Mouse (Mus musculus): ENCODE measurements around the gene Tmtc3. TPM values are rescaled to one million over a fixed set of nuclear protein-coding genes. Genes with fewer than 3 reads are reported as not detected.
"Not testable (repeated sequence)": the region's sequence is repeated elsewhere in the genome, so short reads cannot be mapped to it uniquely, and the experiment has no call there.

Tmtc3 gene
- polyA plus RNA-seq, 1 experiment from 2014 or later, result 2.5 TPM

- Histone ChIP-seq H3K9me3 (ENCODE audit: low read length) (no peaks in the 10 kb centered on the region; the same call in 1 of the 2 replicates), H3K9ac (replicated peaks) (no peak overlapping the region), H3K4me3 (ENCODE audit: low read depth, low read length) (no peak overlapping the region), H3K27me3 (ENCODE audit: insufficient read depth, low read length) (no peaks in the 10 kb centered on the region), H3K4me2 (ENCODE audit: low read depth, low read length) (no peak overlapping the region), H3K36me3 (replicated peaks; ENCODE audit: insufficient read depth, low read length) (no peaks in the 10 kb centered on the region), H3K4me1 (ENCODE audit: insufficient read depth) (no peaks in the 10 kb centered on the region), H3K27ac (ENCODE audit: low read depth) (no peak overlapping the region)
- ATAC-seq, result no peak
- WGBS (ENCODE audit: insufficient replicate concordance), result 55% methylated on average over 2 of the region's 2 CpGs
- DNase-seq, result no peak
- TF ChIP-seq CTCF (IDR thresholded peaks at IDR 0.05; ENCODE audit: low read depth) (no peak), EP300 (IDR thresholded peaks at IDR 0.05; ENCODE audit: low read depth) (no peak)
These were observed 59.6 kb downstream of the Tmtc3 start for GRCm38 (mm10) chr10:100427592-100427991.

- ATAC-seq (no peak), DNase-seq (no peak)
- Histone ChIP-seq H3K36me3 (replicated peaks; ENCODE audit: insufficient read depth, low read length) (no peaks in the 10 kb centered on the region), H3K27ac (ENCODE audit: low read depth) (no peak overlapping the region), H3K4me2 (ENCODE audit: low read depth, low read length) (no peak overlapping the region), H3K9me3 (ENCODE audit: low read length) (no peaks in the 10 kb centered on the region), H3K4me3 (ENCODE audit: low read depth, low read length) (no peak overlapping the region), H3K27me3 (ENCODE audit: insufficient read depth, low read length) (no peaks in the 10 kb centered on the region), H3K9ac (replicated peaks) (no peak overlapping the region), H3K4me1 (ENCODE audit: insufficient read depth) (no peaks in the 10 kb centered on the region)
- TF ChIP-seq EP300 (IDR thresholded peaks at IDR 0.05; ENCODE audit: low read depth) (no peak), CTCF (IDR thresholded peaks at IDR 0.05; ENCODE audit: low read depth) (no peak)
- WGBS (ENCODE audit: insufficient replicate concordance), result 82% methylated on average over 7 of the region's 7 CpGs
These were observed 71.6 kb downstream of the Tmtc3 start for GRCm38 (mm10) chr10:100415566-100415965.

- H3K4me1 ChIP-seq (ENCODE audit: insufficient read depth); H3K4me2 ChIP-seq (ENCODE audit: low read depth, low read length); ATAC-seq; H3K4me3 ChIP-seq (ENCODE audit: low read depth, low read length); H3K9me3 ChIP-seq (ENCODE audit: low read length); H3K36me3 ChIP-seq (replicated peaks; ENCODE audit: insufficient read depth, low read length); H3K27ac ChIP-seq (ENCODE audit: low read depth); DNase-seq; H3K27me3 ChIP-seq (ENCODE audit: insufficient read depth, low read length); H3K9ac ChIP-seq (replicated peaks): not testable (repeated sequence)
- 65% methylated on average over 6 of the region's 6 CpGs for WGBS (ENCODE audit: insufficient replicate concordance)
These were observed 84.8 kb downstream of the Tmtc3 start for GRCm38 (mm10) chr10:100402301-100402700.

Other genes starting within 250 kb of the Tmtc3 start
- gene Gm4301, start 151.7 kb downstream of the Tmtc3 start, polyA plus RNA-seq (2015; fragmentation: Nextera tagmentation; extraction: Ambion mirVana), result not detected in 2 replicates
- not detected in 2 replicates for gene Gm4302, start 146.5 kb downstream of the Tmtc3 start, polyA plus RNA-seq (2015; fragmentation: Nextera tagmentation; extraction: Ambion mirVana)
- gene Gm4303, start 141.4 kb downstream of the Tmtc3 start, polyA plus RNA-seq (2015; fragmentation: Nextera tagmentation; extraction: Ambion mirVana), result not detected in 2 replicates
- not detected in 2 replicates for gene Gm4305, start 136.3 kb downstream of the Tmtc3 start, polyA plus RNA-seq (2015; fragmentation: Nextera tagmentation; extraction: Ambion mirVana)
- not detected in 2 replicates for gene Gm4307, start 126.0 kb downstream of the Tmtc3 start, polyA plus RNA-seq (2015; fragmentation: Nextera tagmentation; extraction: Ambion mirVana)
- gene Gm4312, start 104.8 kb downstream of the Tmtc3 start, polyA plus RNA-seq (2015; fragmentation: Nextera tagmentation; extraction: Ambion mirVana), result not detected in 2 replicates
- gene Cep290, start 208 bp upstream of the Tmtc3 start, polyA plus RNA-seq (2015; fragmentation: Nextera tagmentation; extraction: Ambion mirVana), result 1.7 TPM in 2 replicates
- gene 4930430F08Rik, start 103.1 kb upstream of the Tmtc3 start, polyA plus RNA-seq (2015; fragmentation: Nextera tagmentation; extraction: Ambion mirVana), result 5.0 and 5.1 TPM in 2 replicates
- gene 1700017N19Rik, start 103.1 kb upstream of the Tmtc3 start, polyA plus RNA-seq (2015; fragmentation: Nextera tagmentation; extraction: Ambion mirVana), result not detected in 2 replicates

Measured in liver, postnatal 0 days (tissue).